Mouse (Mus musculus) midbrain, embryonic 15.5 days (tissue): ENCODE measurements at regions not wholly inside any gene's neighbourhood (a gene's known extent, or its start where the extent isn't known, plus 50 kb on each side); places are given as distances from the start of the nearest gene placed in this dataset.

Source experiments
- ATAC-seq: fragments of 200-750 bp; cut with Nextera tagmentation; replicated peaks from 2 replicates; pipeline ENCODE4 v1.8.0; 2017; ENCODE audit warnings: moderate TSS enrichment
- H3K27ac ChIP-seq: fragments of 300-500 bp; sonication (generic); 2 replicates; pipeline ENCODE4 v1.5.1; 2015; ENCODE audit warnings: mild to moderate bottlenecking, inconsistent platforms
- H3K27me3 ChIP-seq: fragments of 300-500 bp; sonication (generic); replicated peaks from 2 replicates; pipeline ENCODE4 v1.6.1; 2015; ENCODE audit warnings: inconsistent platforms
- H3K36me3 ChIP-seq: fragments of 300-500 bp; sonication (generic); replicated peaks from 2 replicates; pipeline ENCODE4 v1.6.1; 2015; ENCODE audit warnings: inconsistent platforms
- H3K4me1 ChIP-seq: fragments of 300-500 bp; sonication (generic); 2 replicates; pipeline ENCODE4 v1.6.1; 2015; ENCODE audit warnings: inconsistent platforms
- H3K4me2 ChIP-seq: fragments of 300-500 bp; sonication (generic); 2 replicates; pipeline ENCODE4 v1.6.1; 2015; ENCODE audit warnings: inconsistent platforms, mild to moderate bottlenecking, moderate library complexity
- H3K4me3 ChIP-seq: fragments of 300-500 bp; sonication (generic); 2 replicates; pipeline ENCODE4 v1.5.1; 2015; ENCODE audit warnings: mild to moderate bottlenecking, inconsistent platforms
- H3K9ac ChIP-seq: fragments of 300-500 bp; sonication (generic); 2 replicates; pipeline ENCODE4 v1.6.1; 2015; ENCODE audit warnings: mild to moderate bottlenecking, inconsistent platforms
- H3K9me3 ChIP-seq: fragments of 300-500 bp; sonication (generic); 2 replicates; pipeline ENCODE4 v1.6.1; 2016; ENCODE audit warnings: inconsistent platforms
- WGBS: fragments of 180-500 bp; shearing (Covaris S2); methylation state at CpG from one replicate; pipeline ENCODE4 v1.1.7; 2015; ENCODE audit warnings: mixed read lengths; 5-methylcytosine and 5-hydroxymethylcytosine counted together

GRCm38 (mm10) chr2:117871507-117872282 is 240.0 kb upstream of the Thbs1 start:
- WGBS: 30% methylated on average over 9 of the region's 9 CpGs
- Histone ChIP-seq H3K4me3 (no peak overlapping the region), H3K36me3 (no peaks in the 10 kb centered on the region), H3K9ac (no peak overlapping the region), H3K27me3 (no peaks in the 10 kb centered on the region), H3K4me1 (no peaks in the 10 kb centered on the region), H3K4me2 (no peak overlapping the region), H3K27ac (no peak overlapping the region), H3K9me3 (no peaks in the 10 kb centered on the region)
- no peak for ATAC-seq

GRCm38 (mm10) chr2:117877816-117878215 is 233.9 kb upstream of the Thbs1 start:
- H3K9me3 ChIP-seq: no peaks in the 10 kb centered on the region
- H3K27me3 ChIP-seq: no peaks in the 10 kb centered on the region
- H3K4me2 ChIP-seq: no peak overlapping the region
- no peak overlapping the region for H3K27ac ChIP-seq
- H3K4me1 ChIP-seq: no peaks in the 10 kb centered on the region
- ATAC-seq: no peak
- no peak overlapping the region for H3K4me3 ChIP-seq
- 78% methylated on average over 6 of the region's 6 CpGs for WGBS
- H3K36me3 ChIP-seq: no peaks in the 10 kb centered on the region
- no peak overlapping the region for H3K9ac ChIP-seq

GRCm38 (mm10) chr2:117882136-117882535 is 229.5 kb upstream of the Thbs1 start:
- H3K9ac ChIP-seq: no peak overlapping the region
- no peak overlapping the region for H3K27ac ChIP-seq
- H3K27me3 ChIP-seq: no peaks in the 10 kb centered on the region
- H3K4me2 ChIP-seq: no peak overlapping the region
- no peak overlapping the region for H3K4me3 ChIP-seq
- WGBS: 72% methylated on average over 4 of the region's 4 CpGs
- no peaks in the 10 kb centered on the region for H3K9me3 ChIP-seq
- no peaks in the 10 kb centered on the region for H3K4me1 ChIP-seq
- H3K36me3 ChIP-seq: no peaks in the 10 kb centered on the region
- ATAC-seq: no peak

GRCm38 (mm10) chr2:117882890-117883289 is 228.8 kb upstream of the Thbs1 start:
- no peak for ATAC-seq
- H3K4me2 ChIP-seq: no peak overlapping the region
- no peak overlapping the region for H3K27ac ChIP-seq
- WGBS: 86% methylated on average over 2 of the region's 2 CpGs
- H3K9ac ChIP-seq: no peak overlapping the region
- no peak overlapping the region for H3K4me3 ChIP-seq
- H3K4me1 ChIP-seq: no peaks in the 10 kb centered on the region
- H3K9me3 ChIP-seq: no peaks in the 10 kb centered on the region
- no peaks in the 10 kb centered on the region for H3K27me3 ChIP-seq
- no peaks in the 10 kb centered on the region for H3K36me3 ChIP-seq

GRCm38 (mm10) chr2:117886516-117886915 is 225.2 kb upstream of the Thbs1 start:
- no peak overlapping the region for H3K4me2 ChIP-seq
- no peak overlapping the region for H3K9ac ChIP-seq
- 92% methylated on average over 3 of the region's 3 CpGs for WGBS
- no peak for ATAC-seq
- H3K36me3 ChIP-seq: no peaks in the 10 kb centered on the region
- no peak overlapping the region for H3K4me3 ChIP-seq
- H3K27me3 ChIP-seq: no peaks in the 10 kb centered on the region
- H3K4me1 ChIP-seq: no peaks in the 10 kb centered on the region
- no peaks in the 10 kb centered on the region for H3K9me3 ChIP-seq
- H3K27ac ChIP-seq: no peak overlapping the region

GRCm38 (mm10) chr2:117901311-117901710 is 210.4 kb upstream of the Thbs1 start:
- ATAC-seq: no peak
- no peaks in the 10 kb centered on the region for H3K9me3 ChIP-seq
- H3K9ac ChIP-seq: no peak overlapping the region
- no peak overlapping the region for H3K27ac ChIP-seq
- no peaks in the 10 kb centered on the region for H3K27me3 ChIP-seq
- no peak overlapping the region for H3K4me3 ChIP-seq
- 83% methylated on average over 2 of the region's 2 CpGs for WGBS
- H3K36me3 ChIP-seq: no peaks in the 10 kb centered on the region
- H3K4me2 ChIP-seq: no peak overlapping the region
- no peaks in the 10 kb centered on the region for H3K4me1 ChIP-seq

GRCm38 (mm10) chr2:117902837-117903236 is 208.8 kb upstream of the Thbs1 start:
- ATAC-seq: no peak
- Histone ChIP-seq H3K9me3 (no peaks in the 10 kb centered on the region), H3K4me3 (no peak overlapping the region), H3K4me1 (no peaks in the 10 kb centered on the region), H3K27me3 (no peaks in the 10 kb centered on the region), H3K36me3 (no peaks in the 10 kb centered on the region), H3K27ac (no peak overlapping the region), H3K4me2 (no peak overlapping the region), H3K9ac (no peak overlapping the region)
- WGBS: 82% methylated on average over 5 of the region's 5 CpGs

- Histone ChIP-seq H3K27me3 (no peaks in the 10 kb centered on the region), H3K4me2 (no peak overlapping the region), H3K9ac (no peak overlapping the region), H3K4me3 (no peak overlapping the region), H3K4me1 (no peaks in the 10 kb centered on the region), H3K9me3 (no peaks in the 10 kb centered on the region), H3K27ac (no peak overlapping the region), H3K36me3 (no peaks in the 10 kb centered on the region)
- 83% methylated on average over 2 of the region's 2 CpGs for WGBS
- ATAC-seq: no peak
These were observed 208.0 kb upstream of the Thbs1 start for GRCm38 (mm10) chr2:117903705-117904104.

GRCm38 (mm10) chr2:117906509-117906908 is 205.2 kb upstream of the Thbs1 start:
- no peak overlapping the region for H3K4me2 ChIP-seq
- WGBS: 93% methylated on average over 2 of the region's 2 CpGs
- H3K36me3 ChIP-seq: no peaks in the 10 kb centered on the region
- no peak for ATAC-seq
- no peaks in the 10 kb centered on the region for H3K9me3 ChIP-seq
- no peak overlapping the region for H3K4me3 ChIP-seq
- H3K4me1 ChIP-seq: no peaks in the 10 kb centered on the region
- no peak overlapping the region for H3K9ac ChIP-seq
- no peak overlapping the region for H3K27ac ChIP-seq
- H3K27me3 ChIP-seq: no peaks in the 10 kb centered on the region

- Histone ChIP-seq H3K36me3 (no peaks in the 10 kb centered on the region), H3K4me1 (no peaks in the 10 kb centered on the region), H3K27me3 (no peaks in the 10 kb centered on the region), H3K4me3 (no peak overlapping the region), H3K9ac (no peak overlapping the region), H3K9me3 (no peaks in the 10 kb centered on the region), H3K27ac (no peak overlapping the region), H3K4me2 (no peak overlapping the region)
- 67% methylated on average over 1 of the region's 1 CpGs for WGBS
- no peak for ATAC-seq
These were observed 200.9 kb upstream of the Thbs1 start for GRCm38 (mm10) chr2:117910781-117911180.

- no peaks in the 10 kb centered on the region for H3K4me1 ChIP-seq
- 73% methylated on average over 2 of the region's 2 CpGs for WGBS
- H3K9ac ChIP-seq: no peak overlapping the region
- H3K4me3 ChIP-seq: no peak overlapping the region
- no peaks in the 10 kb centered on the region for H3K27me3 ChIP-seq
- no peak overlapping the region for H3K27ac ChIP-seq
- H3K9me3 ChIP-seq: no peaks in the 10 kb centered on the region
- no peak for ATAC-seq
- H3K4me2 ChIP-seq: no peak overlapping the region
- no peaks in the 10 kb centered on the region for H3K36me3 ChIP-seq
These were observed 199.0 kb upstream of the Thbs1 start for GRCm38 (mm10) chr2:117912722-117913121.

- Histone ChIP-seq H3K27ac (no peak overlapping the region), H3K9ac (no peak overlapping the region), H3K4me1 (no peaks in the 10 kb centered on the region), H3K36me3 (no peaks in the 10 kb centered on the region), H3K4me2 (no peak overlapping the region), H3K27me3 (no peaks in the 10 kb centered on the region), H3K9me3 (no peaks in the 10 kb centered on the region), H3K4me3 (no peak overlapping the region)
- ATAC-seq: no peak
- 97% methylated on average over 4 of the region's 4 CpGs for WGBS
These were observed 197.8 kb upstream of the Thbs1 start for GRCm38 (mm10) chr2:117913846-117914245.

- H3K9ac ChIP-seq: no peak overlapping the region
- no peaks in the 10 kb centered on the region for H3K27me3 ChIP-seq
- H3K4me3 ChIP-seq: no peak overlapping the region
- no peaks in the 10 kb centered on the region for H3K36me3 ChIP-seq
- H3K9me3 ChIP-seq: no peaks in the 10 kb centered on the region
- no peaks in the 10 kb centered on the region for H3K4me1 ChIP-seq
- H3K27ac ChIP-seq: no peak overlapping the region
- no peak for ATAC-seq
- WGBS: 78% methylated on average over 2 of the region's 2 CpGs
- H3K4me2 ChIP-seq: no peak overlapping the region
These were observed 195.9 kb upstream of the Thbs1 start for GRCm38 (mm10) chr2:117915821-117916220.
